ENCODE assay signal across 21 mouse cellular contexts in genomic region chr13:10029944-10030343, GRCm38 (mm10).
DNase-seq lines count a peak whose midpoint lies in the region; TF ChIP-seq lines count a peak whose summit lies in the region.
"Had no signal": no experiment of that assay in that cellular context is flagged by ENCODE, and none has a peak within 500 bp of the region (broad histone marks: within the 10 kb centered on the region; RNA-seq: fewer than 3 reads in every experiment).

No protein-coding gene starts in this region.

- H3K4me1 ChIP-seq in ES-Bruce4 (ENCODE audit: control insufficient read depth, insufficient read depth, low read length) = no peaks in the 10 kb centered on the region
- no peaks in the 10 kb centered on the region for H3K4me1 ChIP-seq in bone marrow, adult 2 months (ENCODE audit: control insufficient read depth, insufficient read depth, low read length)
- H3K4me1 ChIP-seq: intestine, embryonic 15.5 days had no signal

- no peaks in the 10 kb centered on the region for H3K27me3 ChIP-seq in ES-Bruce4 (ENCODE audit: control insufficient read depth, insufficient read depth, low read length, poor library complexity, severe bottlenecking)
- H3K27me3 ChIP-seq: forebrain, embryonic 13.5 days; hindbrain, embryonic 12.5 days; hindbrain, embryonic 15.5 days; intestine, embryonic 15.5 days had no signal

- H3K27ac ChIP-seq in ES-Bruce4 (ENCODE audit: insufficient read depth, low read length) = no peak overlapping the region
- H3K27ac ChIP-seq in bone marrow, adult 2 months (ENCODE audit: control insufficient read depth, insufficient read depth, low read depth, low read length, poor library complexity) = no peak overlapping the region
- H3K27ac ChIP-seq: forebrain, embryonic 10.5 days; forebrain, embryonic 13.5 days; hindbrain, embryonic 12.5 days; hindbrain, embryonic 15.5 days; intestine, embryonic 15.5 days had no signal

- no peak for TF ChIP-seq EP300 in ES-Bruce4 (IDR thresholded peaks at IDR 0.05; ENCODE audit: insufficient read depth, low read depth, low read length)

- WGBS in bone marrow, adult 2 months = 82% methylated on average over 6 of the region's 6 CpGs

- peak; percentile 10 for TF ChIP-seq CTCF in ES-Bruce4 (IDR thresholded peaks at IDR 0.05; ENCODE audit: low read depth, low read length)
- TF ChIP-seq CTCF in bone marrow, adult 2 months (IDR thresholded peaks at IDR 0.05; ENCODE audit: control insufficient read depth, insufficient read depth, low read length) = 0 out of 2 replicates have a peak, but pooled peaks have one; percentile 12

- H3K9me3 ChIP-seq in ES-Bruce4 (replicated peaks; ENCODE audit: control insufficient read depth, insufficient read depth, low read length, poor library complexity, severe bottlenecking) = no peaks in the 10 kb centered on the region
- H3K9me3 ChIP-seq: forebrain, embryonic 10.5 days; forebrain, embryonic 13.5 days; hindbrain, embryonic 12.5 days; hindbrain, embryonic 15.5 days; intestine, embryonic 15.5 days had no signal

- no peak for TF ChIP-seq POLR2A in ES-Bruce4 (IDR thresholded peaks at IDR 0.05; ENCODE audit: insufficient read depth, low read length)
- no peak for TF ChIP-seq POLR2A in bone marrow, adult 2 months (IDR thresholded peaks at IDR 0.05; ENCODE audit: borderline replicate concordance, control insufficient read depth, low read depth, low read length)

- H3K9ac ChIP-seq in ES-Bruce4 (ENCODE audit: low read depth, poor library complexity, severe bottlenecking) = no peak overlapping the region
- H3K9ac ChIP-seq: forebrain, embryonic 13.5 days; hindbrain, embryonic 12.5 days; hindbrain, embryonic 15.5 days; intestine, embryonic 15.5 days had no signal

- H3K4me3 ChIP-seq in ES-Bruce4 (ENCODE audit: low read depth, low read length) = no peak overlapping the region
- H3K4me3 ChIP-seq in bone marrow, adult 2 months (replicated peaks; ENCODE audit: control insufficient read depth, low read depth, low read length) = no peak overlapping the region
- H3K4me3 ChIP-seq: forebrain, embryonic 10.5 days; forebrain, embryonic 13.5 days; hindbrain, embryonic 12.5 days; hindbrain, embryonic 15.5 days; intestine, embryonic 15.5 days had no signal

- no peaks in the 10 kb centered on the region for H3K36me3 ChIP-seq in ES-Bruce4 (ENCODE audit: control insufficient read depth, insufficient read depth, low read length, poor library complexity, severe bottlenecking)
- H3K36me3 ChIP-seq: forebrain, embryonic 10.5 days; hindbrain, embryonic 12.5 days; hindbrain, embryonic 15.5 days; intestine, embryonic 15.5 days had no signal

- peak; percentile 65 for DNase-seq in R1 (ENCODE audit: low read depth, low spot score)
- no peak for DNase-seq in gastrocnemius, postnatal 4 days (ENCODE audit: low spot score in 2 of 2)
- DNase-seq in adrenal gland, adult 2 months = no peak
- DNase-seq in lung, postnatal 14 days = no peak
- DNase-seq: adrenal gland, postnatal 10 days; adrenal gland, postnatal 36 days; cerebellum, adult 11 months; cerebellum, adult 8-10 months; cerebellum, postnatal 10 days; cerebellum, postnatal 36 days; gastrocnemius, postnatal 10 days; gastrocnemius, postnatal 36 days; heart, adult 11 months; kidney, adult 11 months had no signal
